Mouse (Mus musculus) kidney, adult 2 months (tissue): ENCODE results near the gene Fdx1l.

ENCODE experiments used
- CTCF ChIP-seq: fragments of 200-500 bp; conservative IDR thresholded peaks from 2 replicates; pipeline ENCODE4 v1.5.1; 2011; ENCODE audit warnings: low read depth, mild to moderate bottlenecking, control low read depth, low read length, moderate library complexity, mixed read lengths; ENCODE audit not compliant: insufficient read depth, insufficient read length
- POLR2A ChIP-seq: fragments of 200-500 bp; IDR thresholded peaks from one replicate; pipeline ENCODE4 v1.6.1; 2011; ENCODE audit warnings: low read depth, low read length, control low read depth

GRCm38 (mm10) chr9:21045235-21045634 is 28.2 kb downstream of the Fdx1l start:
- TF ChIP-seq CTCF, result no peak
- TF ChIP-seq POLR2A, result no peak
